Comparison of ENCODE assay signal across 21 mouse cellular contexts in genomic region chr1:186889584-186889852, GRCm38 (mm10).
A peak's percentile ranks its signal among the peaks of the same experiment; 100 is the strongest.
DNase-seq lines count a peak whose midpoint lies in the region; ATAC-seq lines count a peak whose summit lies in the region.
"Had no signal": no experiment of that assay in that cellular context is flagged by ENCODE, and none has a peak within 500 bp of the region (broad histone marks: within the 10 kb centered on the region; RNA-seq: fewer than 3 reads in every experiment).

No protein-coding gene starts in this region.

- H3K27me3 ChIP-seq in embryonic facial prominence, embryonic 14.5 days (replicated peaks; ENCODE audit: control insufficient read depth, insufficient read depth, low read length) = no peaks in the 10 kb centered on the region
- peaks cover 19% of the 10 kb centered on the region; the same call in 1 of the 2 replicates for H3K27me3 ChIP-seq in embryonic facial prominence, embryonic 10.5 days (replicated peaks; ENCODE audit: low read depth, poor library complexity, severe bottlenecking)
- peaks cover 6% of the 10 kb centered on the region; the same call in 1 of the 2 replicates for H3K27me3 ChIP-seq in heart, embryonic 10.5 days (ENCODE audit: insufficient read depth, poor library complexity, severe bottlenecking)
- H3K27me3 ChIP-seq in heart, embryonic 16.5 days (ENCODE audit: control insufficient read depth, insufficient read depth, low read length) = no peaks in the 10 kb centered on the region

- no peak overlapping the region for H3K4me3 ChIP-seq in embryonic facial prominence, embryonic 14.5 days (ENCODE audit: low read depth, low read length)
- H3K4me3 ChIP-seq in embryonic facial prominence, embryonic 10.5 days = no peak overlapping the region
- no peak overlapping the region for H3K4me3 ChIP-seq in heart, embryonic 10.5 days
- H3K4me3 ChIP-seq in heart, embryonic 16.5 days (ENCODE audit: low read length) = no peak overlapping the region
- H3K4me3 ChIP-seq: embryonic facial prominence, embryonic 13.5 days; hindbrain, embryonic 13.5 days had no signal

- no peaks in the 10 kb centered on the region for H3K36me3 ChIP-seq in embryonic facial prominence, embryonic 14.5 days (ENCODE audit: control insufficient read depth, insufficient read depth, low read length)
- H3K36me3 ChIP-seq in embryonic facial prominence, embryonic 10.5 days (replicated peaks) = no peaks in the 10 kb centered on the region
- no peaks in the 10 kb centered on the region for H3K36me3 ChIP-seq in heart, embryonic 10.5 days
- no peaks in the 10 kb centered on the region for H3K36me3 ChIP-seq in heart, embryonic 16.5 days (ENCODE audit: control insufficient read depth, insufficient read depth)
- H3K36me3 ChIP-seq: embryonic facial prominence, embryonic 13.5 days; G1E; hindbrain, embryonic 13.5 days had no signal

- no peak overlapping the region for H3K9ac ChIP-seq in embryonic facial prominence, embryonic 14.5 days (ENCODE audit: low read depth, low read length)
- H3K9ac ChIP-seq in heart, embryonic 16.5 days (ENCODE audit: low read length) = no peak overlapping the region
- H3K9ac ChIP-seq: embryonic facial prominence, embryonic 13.5 days; hindbrain, embryonic 13.5 days had no signal

- ATAC-seq in embryonic facial prominence, embryonic 14.5 days (ENCODE audit: low read depth) = 0 out of 2 replicates have a peak, but pooled peaks have one; percentile 18
- ATAC-seq in heart, embryonic 16.5 days (replicated peaks; ENCODE audit: extremely low read depth, insufficient read depth, low FRiP score) = no peak
- ATAC-seq: activated CD4-positive, CD25-positive, alpha-beta regulatory T cell, adult 4 months; CD4-positive, CD25-positive, alpha-beta regulatory T cell, adult 4 months; hindbrain, postnatal 0 days had no signal

- 55% methylated on average over 5 of the region's 5 CpGs for WGBS in embryonic facial prominence, embryonic 14.5 days
- 56% methylated on average over 5 of the region's 5 CpGs for WGBS in embryonic facial prominence, embryonic 10.5 days
- WGBS in heart, embryonic 10.5 days = 71% methylated on average over 5 of the region's 5 CpGs
- 74% methylated on average over 5 of the region's 5 CpGs for WGBS in heart, embryonic 16.5 days

- 0 out of 2 replicates have a peak, but pooled peaks cover 3% of the 10 kb centered on the region for H3K4me1 ChIP-seq in embryonic facial prominence, embryonic 14.5 days (ENCODE audit: control insufficient read depth, insufficient read depth, low read length)
- H3K4me1 ChIP-seq in embryonic facial prominence, embryonic 10.5 days = peaks cover 10% of the 10 kb centered on the region
- peaks cover 16% of the 10 kb centered on the region for H3K4me1 ChIP-seq in heart, embryonic 10.5 days
- H3K4me1 ChIP-seq in heart, embryonic 16.5 days (ENCODE audit: control insufficient read depth, insufficient read depth, low read length) = peaks cover 7% of the 10 kb centered on the region
- H3K4me1 ChIP-seq: embryonic facial prominence, embryonic 13.5 days had no signal

- no peaks in the 10 kb centered on the region for H3K9me3 ChIP-seq in embryonic facial prominence, embryonic 14.5 days (ENCODE audit: control insufficient read depth, low read length)
- H3K9me3 ChIP-seq in embryonic facial prominence, embryonic 10.5 days = no peaks in the 10 kb centered on the region
- no peaks in the 10 kb centered on the region for H3K9me3 ChIP-seq in heart, embryonic 10.5 days
- H3K9me3 ChIP-seq in heart, embryonic 16.5 days (replicated peaks; ENCODE audit: control insufficient read depth, low read length) = no peaks in the 10 kb centered on the region; the same call in 1 of the 2 replicates

- H3K27ac ChIP-seq in embryonic facial prominence, embryonic 14.5 days (replicated peaks; ENCODE audit: low read depth, low read length) = no peak overlapping the region
- no peak overlapping the region for H3K27ac ChIP-seq in embryonic facial prominence, embryonic 10.5 days (replicated peaks)
- peak overlapping the region; percentile 76; the same call in 1 of the 2 replicates for H3K27ac ChIP-seq in heart, embryonic 10.5 days
- H3K27ac ChIP-seq in heart, embryonic 16.5 days (ENCODE audit: low read length) = peak overlapping the region; percentile 86
- H3K27ac ChIP-seq: embryonic facial prominence, embryonic 13.5 days; hindbrain, postnatal 0 days had no signal

- H3K4me2 ChIP-seq in embryonic facial prominence, embryonic 14.5 days (ENCODE audit: low read depth, low read length) = no peak overlapping the region
- no peak overlapping the region for H3K4me2 ChIP-seq in heart, embryonic 16.5 days (ENCODE audit: low read depth, low read length)
- H3K4me2 ChIP-seq: embryonic facial prominence, embryonic 13.5 days; hindbrain, embryonic 13.5 days had no signal

- no peak for DNase-seq in embryonic facial prominence, embryonic 14.5 days (ENCODE audit: low spot score)
- DNase-seq in embryonic facial prominence, embryonic 10.5 days (ENCODE audit: low spot score) = no peak
- no peak for DNase-seq in heart, embryonic 10.5 days (ENCODE audit: low spot score)
- no peak for DNase-seq in heart, adult 18-20 months
- DNase-seq in heart, adult 11 months = no peak
- no peak for DNase-seq in urinary bladder, postnatal 14 days (ENCODE audit: low spot score)
- DNase-seq: adrenal gland, postnatal 14 days; B cell, adult 2 months; cerebellum, adult 11-12 months; cerebellum, adult 9-10 months; cerebellum, postnatal 25 days; gastrocnemius, postnatal 14 days; kidney, adult 18-20 months; kidney, postnatal 10 days had no signal

Comparison
In these comparisons a context has a peak if more than half of its experiments do, and no peak if none do; other contexts are left out.
1. H3K27ac ChIP-seq: peak in heart, embryonic 10.5 days (single experiment) and heart, embryonic 16.5 days (single experiment); none in embryonic facial prominence, embryonic 14.5 days (single experiment) and embryonic facial prominence, embryonic 10.5 days (single experiment).